Mouse (Mus musculus): ENCODE results near the gene Tspan10. TPM values are rescaled to one million over a fixed set of nuclear protein-coding genes. Genes with fewer than 3 reads are reported as not detected.

Gene Tspan10
- polyA plus RNA-seq, 1 experiment from 2014 or later, result not detected

GRCm38 (mm10) chr11:120472052-120472451 lies 29.6 kb downstream of the Tspan10 start:
- Histone ChIP-seq H3K4me1 (ENCODE audit: control insufficient read depth, insufficient read depth, low read length) (peaks cover 8% of the 10 kb centered on the region; the same call in 1 of the 2 replicates), H3K27me3 (ENCODE audit: control insufficient read depth, insufficient read depth, low read length) (no peaks in the 10 kb centered on the region), H3K36me3 (ENCODE audit: control insufficient read depth, insufficient read depth, low read length) (peaks cover 64% of the 10 kb centered on the region), H3K4me2 (replicated peaks; ENCODE audit: low read depth, low read length) (no peak overlapping the region), H3K9me3 (ENCODE audit: control insufficient read depth, low read depth, low read length) (no peaks in the 10 kb centered on the region), H3K4me3 (ENCODE audit: low read depth, low read length) (no peak overlapping the region), H3K27ac (ENCODE audit: low read length) (no peak overlapping the region), H3K9ac (replicated peaks; ENCODE audit: low read depth, low read length) (no peak overlapping the region)
- no peak for ATAC-seq (ENCODE audit: insufficient number of reproducible peaks, insufficient read depth, low FRiP score, low read depth)
- WGBS, result 96% methylated on average over 6 of the region's 6 CpGs

DNA sequence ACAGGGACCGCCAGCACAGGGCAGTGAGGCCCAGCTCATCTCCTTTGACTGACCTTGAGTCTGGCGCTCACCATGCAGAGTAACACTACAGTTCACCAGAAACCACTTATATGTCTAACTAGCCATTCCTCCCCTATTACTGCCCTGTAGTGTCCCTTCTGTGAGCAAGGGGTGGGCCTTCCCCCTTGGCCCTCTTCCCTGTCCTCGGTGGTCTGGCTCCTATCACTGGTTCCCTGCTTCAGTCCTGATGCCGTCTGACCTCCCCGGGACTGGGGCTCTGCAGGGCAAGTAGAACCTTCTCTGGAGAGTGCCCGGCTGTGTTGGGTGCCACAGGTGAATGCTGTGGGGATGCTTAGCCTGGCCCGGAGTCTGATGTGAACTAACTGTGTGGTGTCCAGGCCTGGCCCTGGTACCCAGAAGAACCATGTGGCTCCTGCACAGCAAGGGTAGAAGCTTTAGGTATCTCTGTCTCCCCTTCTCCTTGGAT lies 41.0 kb downstream of the Tspan10 start:
- H3K36me3 ChIP-seq (ENCODE audit: control insufficient read depth, insufficient read depth, low read length), result peaks cover 65% of the 10 kb centered on the region
- H3K4me3 ChIP-seq (ENCODE audit: low read depth, low read length), result peak overlapping the region; percentile 96; the same call in 1 of the 2 replicates
- H3K4me2 ChIP-seq (replicated peaks; ENCODE audit: low read depth, low read length), result peak overlapping the region; percentile 91; the same call in 1 of the 2 replicates
- no peak overlapping the region for H3K9ac ChIP-seq (replicated peaks; ENCODE audit: low read depth, low read length)
- WGBS, result 85% methylated on average over 7 of the region's 7 CpGs
- no peak overlapping the region; the same call in 1 of the 2 replicates for H3K27ac ChIP-seq (ENCODE audit: low read length)
- H3K9me3 ChIP-seq (ENCODE audit: control insufficient read depth, low read depth, low read length), result no peaks in the 10 kb centered on the region
- peaks cover 7% of the 10 kb centered on the region for H3K4me1 ChIP-seq (ENCODE audit: control insufficient read depth, insufficient read depth, low read length)
- no peak for ATAC-seq (ENCODE audit: insufficient number of reproducible peaks, insufficient read depth, low FRiP score, low read depth)
- H3K27me3 ChIP-seq (ENCODE audit: control insufficient read depth, insufficient read depth, low read length), result no peaks in the 10 kb centered on the region

DNA sequence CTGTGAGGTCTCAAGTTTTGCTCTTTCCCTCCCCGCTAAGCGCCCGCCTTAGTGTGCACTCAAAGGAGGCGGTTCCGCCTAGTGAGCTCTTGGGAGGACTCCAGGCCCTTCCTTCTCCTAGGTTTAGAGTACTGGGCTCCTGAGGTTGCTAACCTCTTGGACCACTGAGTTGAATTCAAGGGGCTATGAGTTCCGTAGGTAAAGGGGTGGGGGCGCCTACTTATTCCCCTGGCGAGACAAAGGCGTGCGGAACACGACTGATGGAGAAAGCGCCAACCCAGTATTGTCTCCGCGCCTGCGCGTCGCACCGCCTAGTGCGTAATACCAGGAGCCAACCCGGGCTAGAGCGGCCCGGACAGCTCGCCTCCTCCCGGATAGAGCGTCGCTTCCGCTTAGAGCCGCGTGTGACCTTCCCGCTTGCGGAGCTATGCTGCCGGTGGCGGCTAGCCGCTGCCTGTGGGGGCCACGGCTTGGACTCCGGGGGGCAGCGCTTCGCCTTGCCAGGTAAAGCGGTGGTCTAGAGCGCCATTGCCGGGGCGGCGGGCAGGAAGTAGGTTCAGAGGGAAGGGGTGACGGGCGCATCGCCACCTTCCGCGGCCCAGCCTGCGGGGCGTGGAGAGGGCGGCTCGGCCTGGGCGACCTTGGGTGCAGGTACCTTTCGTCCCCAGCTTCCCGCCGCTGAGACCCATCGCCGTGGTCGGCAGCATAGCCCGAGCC lies 42.0 kb downstream of the Tspan10 start, which contains the start of gene Mrpl12:
Mrpl12 (plus strand) TSS at position 349 of the 717 bp plus-strand sequence.
- Histone ChIP-seq H3K4me3 (ENCODE audit: low read depth, low read length) (peak within 1 kb of the TSS; percentile 96), H3K27me3 (ENCODE audit: control insufficient read depth, insufficient read depth, low read length) (no peaks in the 10 kb centered on the region), H3K27ac (ENCODE audit: low read length) (peak within 1 kb of the TSS; percentile 86), H3K4me1 (ENCODE audit: control insufficient read depth, insufficient read depth, low read length) (peaks cover 8% of the 10 kb centered on the region), H3K4me2 (replicated peaks; ENCODE audit: low read depth, low read length) (peak within 1 kb of the TSS; percentile 91), H3K9ac (replicated peaks; ENCODE audit: low read depth, low read length) (peak within 1 kb of the TSS; percentile 80), H3K36me3 (ENCODE audit: control insufficient read depth, insufficient read depth, low read length) (peaks cover 65% of the 10 kb centered on the region), H3K9me3 (ENCODE audit: control insufficient read depth, low read depth, low read length) (no peaks in the 10 kb centered on the region)
- ATAC-seq (ENCODE audit: insufficient number of reproducible peaks, insufficient read depth, low FRiP score, low read depth), result peak; percentile 95
- under 1% methylated on average over 60 of the region's 60 CpGs for WGBS

GRCm38 (mm10) chr11:120485251-120485650 lies 42.8 kb downstream of the Tspan10 start:
- Histone ChIP-seq H3K4me3 (ENCODE audit: low read depth, low read length) (peak overlapping the region; percentile 96), H3K27ac (ENCODE audit: low read length) (no peak overlapping the region), H3K4me1 (ENCODE audit: control insufficient read depth, insufficient read depth, low read length) (peaks cover 11% of the 10 kb centered on the region), H3K9me3 (ENCODE audit: control insufficient read depth, low read depth, low read length) (no peaks in the 10 kb centered on the region), H3K27me3 (ENCODE audit: control insufficient read depth, insufficient read depth, low read length) (no peaks in the 10 kb centered on the region), H3K4me2 (replicated peaks; ENCODE audit: low read depth, low read length) (peak overlapping the region; percentile 91), H3K9ac (replicated peaks; ENCODE audit: low read depth, low read length) (peak overlapping the region; percentile 80), H3K36me3 (ENCODE audit: control insufficient read depth, insufficient read depth, low read length) (peaks cover 64% of the 10 kb centered on the region)
- no peak for ATAC-seq (ENCODE audit: insufficient number of reproducible peaks, insufficient read depth, low FRiP score, low read depth)
- 7% methylated on average over 10 of the region's 10 CpGs for WGBS

- H3K4me1 ChIP-seq (ENCODE audit: control insufficient read depth, insufficient read depth, low read length), result peaks cover 27% of the 10 kb centered on the region
- no peaks in the 10 kb centered on the region for H3K27me3 ChIP-seq (ENCODE audit: control insufficient read depth, insufficient read depth, low read length)
- no peaks in the 10 kb centered on the region for H3K9me3 ChIP-seq (ENCODE audit: control insufficient read depth, low read depth, low read length)
- no peak overlapping the region for H3K4me3 ChIP-seq (ENCODE audit: low read depth, low read length)
- no peak overlapping the region for H3K4me2 ChIP-seq (replicated peaks; ENCODE audit: low read depth, low read length)
- H3K36me3 ChIP-seq (ENCODE audit: control insufficient read depth, insufficient read depth, low read length), result peaks cover 39% of the 10 kb centered on the region
- H3K27ac ChIP-seq (ENCODE audit: low read length), result no peak overlapping the region
- ATAC-seq (ENCODE audit: insufficient number of reproducible peaks, insufficient read depth, low FRiP score, low read depth), result no peak
- 75% methylated on average over 4 of the region's 4 CpGs for WGBS
- H3K9ac ChIP-seq (replicated peaks; ENCODE audit: low read depth, low read length), result no peak overlapping the region
Observed at GRCm38 (mm10) chr11:120488516-120488915, 46.1 kb downstream of the Tspan10 start.

DNA sequence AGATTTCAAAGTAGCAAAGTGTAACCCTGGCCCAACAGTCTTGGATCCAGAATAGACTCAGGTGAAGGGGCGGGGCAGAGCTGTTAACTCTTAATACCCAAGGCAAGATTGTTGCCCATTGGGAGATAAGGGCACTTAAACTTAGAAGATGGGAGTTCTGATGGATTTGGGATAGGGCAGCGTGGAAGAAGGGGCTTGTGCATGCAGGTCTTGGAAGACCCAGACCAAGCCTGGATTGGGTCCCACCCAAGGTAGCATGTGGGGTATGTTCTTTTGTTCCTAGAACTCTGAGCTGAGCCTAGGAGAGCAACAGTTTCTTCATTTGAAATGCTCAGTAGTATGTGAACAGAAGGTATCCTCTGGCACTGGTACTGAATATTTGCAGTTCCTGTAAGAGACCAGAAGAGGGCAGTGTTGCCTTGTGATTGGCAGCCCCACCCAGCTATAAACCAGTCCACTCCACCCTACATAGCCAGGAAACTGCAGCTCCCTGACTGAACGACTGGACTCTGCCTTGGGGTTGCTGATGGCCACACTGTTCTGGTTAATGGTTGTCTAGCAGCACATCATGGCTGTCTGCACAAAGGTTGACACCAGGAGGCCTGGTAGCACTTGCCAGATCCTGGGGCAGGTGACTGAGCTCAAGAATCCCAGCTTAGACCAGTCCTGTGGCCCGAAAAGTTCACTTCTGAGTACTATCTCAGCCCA lies 46.8 kb downstream of the Tspan10 start:
- H3K36me3 ChIP-seq (ENCODE audit: control insufficient read depth, insufficient read depth, low read length), result peaks cover 37% of the 10 kb centered on the region
- H3K9ac ChIP-seq (replicated peaks; ENCODE audit: low read depth, low read length), result no peak overlapping the region
- no peaks in the 10 kb centered on the region for H3K9me3 ChIP-seq (ENCODE audit: control insufficient read depth, low read depth, low read length)
- H3K4me2 ChIP-seq (replicated peaks; ENCODE audit: low read depth, low read length), result no peak overlapping the region
- peaks cover 29% of the 10 kb centered on the region for H3K4me1 ChIP-seq (ENCODE audit: control insufficient read depth, insufficient read depth, low read length)
- 64% methylated on average over 4 of the region's 4 CpGs for WGBS
- no peak overlapping the region for H3K4me3 ChIP-seq (ENCODE audit: low read depth, low read length)
- H3K27ac ChIP-seq (ENCODE audit: low read length), result no peak overlapping the region
- 0 out of 2 replicates have a peak, but pooled peaks have one; percentile 19 for ATAC-seq (ENCODE audit: insufficient number of reproducible peaks, insufficient read depth, low FRiP score, low read depth)
- no peaks in the 10 kb centered on the region for H3K27me3 ChIP-seq (ENCODE audit: control insufficient read depth, insufficient read depth, low read length)

- no peak overlapping the region for H3K4me3 ChIP-seq (ENCODE audit: low read depth, low read length)
- no peak overlapping the region for H3K9ac ChIP-seq (replicated peaks; ENCODE audit: low read depth, low read length)
- peak overlapping the region; percentile 83; the same call in 1 of the 2 replicates for H3K27ac ChIP-seq (ENCODE audit: low read length)
- H3K4me1 ChIP-seq (ENCODE audit: control insufficient read depth, insufficient read depth, low read length), result peaks cover 27% of the 10 kb centered on the region
- WGBS, result 35% methylated on average over 4 of the region's 4 CpGs
- ATAC-seq (ENCODE audit: insufficient number of reproducible peaks, insufficient read depth, low FRiP score, low read depth), result no peak
- H3K9me3 ChIP-seq (ENCODE audit: control insufficient read depth, low read depth, low read length), result no peaks in the 10 kb centered on the region
- H3K4me2 ChIP-seq (replicated peaks; ENCODE audit: low read depth, low read length), result peak overlapping the region; percentile 91; the same call in 1 of the 2 replicates
- peaks cover 47% of the 10 kb centered on the region for H3K36me3 ChIP-seq (ENCODE audit: control insufficient read depth, insufficient read depth, low read length)
- no peaks in the 10 kb centered on the region for H3K27me3 ChIP-seq (ENCODE audit: control insufficient read depth, insufficient read depth, low read length)
Observed at GRCm38 (mm10) chr11:120490291-120491046, 48.0 kb downstream of the Tspan10 start.
